Mouse (Mus musculus): ENCODE results near the gene Prrt1. TPM values are rescaled to one million over a fixed set of nuclear protein-coding genes. Genes with fewer than 3 reads are reported as not detected.

The Prrt1 gene
- total and polyA plus RNA-seq, 3 experiments = 1.0 TPM; not detected in 2

- Histone ChIP-seq H3K79me2 (ENCODE audit: control insufficient read depth, insufficient read depth, low read length, poor library complexity) (peaks cover 11% of the 10 kb centered on the region; the same call in 1 of the 2 replicates), H3K4me3 (ENCODE audit: control insufficient read depth in 1 of 2, insufficient read depth in 1 of 2, low read depth in 2 of 2, low read length in 2 of 2) (no peak overlapping the region), H3K4me1 (ENCODE audit: control insufficient read depth in 1 of 2, insufficient read depth in 2 of 2, low read length in 2 of 2) (peaks cover 7 to 27% of the 10 kb centered on the region in 2 experiments; a peak in 3 of 4 replicates), H3K9ac (ENCODE audit: control insufficient read depth, low read depth, low read length, poor library complexity, severe bottlenecking) (peak overlapping the region; percentile 48), H3K9me3 (replicated peaks; ENCODE audit: insufficient read depth, low read length) (no peaks in the 10 kb centered on the region), H3K27ac (ENCODE audit: control insufficient read depth, low read depth, low read length) (peak overlapping the region; percentile 91), H3K27me3 (ENCODE audit: control insufficient read depth in 1 of 2, insufficient read depth in 2 of 2, low read length in 2 of 2) (no peaks in the 10 kb centered on the region), H3K36me3 (ENCODE audit: control insufficient read depth in 1 of 2, insufficient read depth in 2 of 2, low read length in 2 of 2) (peaks cover 0 to 16% of the 10 kb centered on the region in 2 experiments; a peak in 2 of 4 replicates)
- DNase-seq (ENCODE audit: low read depth, low spot score) = peak; percentile 87
- TF ChIP-seq GABPA (IDR thresholded peaks at IDR 0.05; ENCODE audit: low read depth, low read length) (no peak), HCFC1 (IDR thresholded peaks at IDR 0.05; ENCODE audit: low read depth, low read length) (0 out of 2 replicates have a peak, but pooled peaks have one; percentile 39), TBP (IDR thresholded peaks at IDR 0.05; ENCODE audit: low read depth, low read length) (no peak), ZMIZ1 (IDR thresholded peaks at IDR 0.05; ENCODE audit: low read depth, low read length) (no peak; the same call in 1 of the 2 replicates), GATA1 (IDR thresholded peaks at IDR 0.05; ENCODE audit: low read depth, low read length) (peak; percentile 83), MAX (IDR thresholded peaks at IDR 0.05; ENCODE audit: low read length) (no peak), MYB (IDR thresholded peaks at IDR 0.05; ENCODE audit: low read depth, low read length) (peak; percentile 92), ELF1 (IDR thresholded peaks at IDR 0.05; ENCODE audit: low read depth, low read length) (no peak), SMC3 (IDR thresholded peaks at IDR 0.05; ENCODE audit: low read depth, low read length) (peak; percentile 2; the same call in 1 of the 2 replicates), MXI1 (IDR thresholded peaks at IDR 0.05; ENCODE audit: low read depth, low read length) (peak; percentile 61), POLR2AphosphoS2 (IDR thresholded peaks at IDR 0.05; ENCODE audit: low read length) (no peak), JUND (IDR thresholded peaks at IDR 0.05; ENCODE audit: low read depth, low read length) (no peak), MAZ (IDR thresholded peaks at IDR 0.05; ENCODE audit: low read depth, low read length) (peak; percentile 86), MEF2A (IDR thresholded peaks at IDR 0.05; ENCODE audit: extremely low read depth, insufficient replicate concordance, low read depth, low read length, poor library complexity, severe bottlenecking) (no peak), E2F4 (IDR thresholded peaks at IDR 0.05; ENCODE audit: borderline replicate concordance, low read depth, low read length) (no peak), EP300 (IDR thresholded peaks at IDR 0.05; ENCODE audit: low read depth in 1 of 2, low read length in 2 of 2) (peak; percentile 90 to 96), USF1 (IDR thresholded peaks at IDR 0.05; ENCODE audit: low read depth, low read length) (no peak), MYC (IDR thresholded peaks at IDR 0.05; ENCODE audit: low read depth, low read length) (0 out of 2 replicates have a peak, but pooled peaks have one; percentile 15), ZNF384 (IDR thresholded peaks at IDR 0.05; ENCODE audit: low read depth, low read length) (peak; percentile 94), NELFE (IDR thresholded peaks at IDR 0.05; ENCODE audit: low read depth, low read length) (no peak), MAFK (IDR thresholded peaks at IDR 0.05; ENCODE audit: borderline replicate concordance, low read depth, low read length) (peak; percentile 20; the same call in 1 of the 2 replicates), CHD2 (IDR thresholded peaks at IDR 0.05; ENCODE audit: low read length) (no peak), ZKSCAN1 (IDR thresholded peaks at IDR 0.05; ENCODE audit: low read depth, low read length) (no peak; the same call in 1 of the 2 replicates), NRF1 (IDR thresholded peaks at IDR 0.05; ENCODE audit: insufficient read depth, low read depth, low read length, poor library complexity, severe bottlenecking) (no peak), SIN3A (IDR thresholded peaks at IDR 0.05; ENCODE audit: low read length) (peak; percentile 80), TAL1 (IDR thresholded peaks at IDR 0.05; ENCODE audit: low read length) (peak; percentile 94), RAD21 (IDR thresholded peaks at IDR 0.05; ENCODE audit: low read depth, low read length) (no peak), ZC3H11A (IDR thresholded peaks at IDR 0.05; ENCODE audit: low read depth, low read length) (no peak), CHD1 (IDR thresholded peaks at IDR 0.05; ENCODE audit: low read depth, low read length) (no peak), RCOR1 (IDR thresholded peaks at IDR 0.05; ENCODE audit: low read depth, low read length) (peak; percentile 69), USF2 (IDR thresholded peaks at IDR 0.05; ENCODE audit: borderline replicate concordance in 1 of 2, insufficient read depth in 1 of 2, low read depth in 1 of 2, low read length in 2 of 2) (no peak), UBTF (IDR thresholded peaks at IDR 0.05; ENCODE audit: borderline replicate concordance, insufficient read depth, low read depth, low read length) (no peak), KAT2A (conservative IDR thresholded peaks at IDR 0.05; ENCODE audit: low read depth, low read length) (0 out of 2 replicates have a peak, but pooled peaks have one; percentile 19), POLR2A (IDR thresholded peaks at IDR 0.05; ENCODE audit: control insufficient read depth in 1 of 2, insufficient read depth in 1 of 2, low read depth in 1 of 2, low read length in 2 of 2, poor library complexity in 1 of 2) (no peak), BHLHE40 (IDR thresholded peaks at IDR 0.05; ENCODE audit: borderline replicate concordance, low read depth, low read length) (no peak), CTCF (IDR thresholded peaks at IDR 0.05 in 2 of 3, conservative IDR thresholded peaks at IDR 0.05 in 1 of 3; ENCODE audit: control insufficient read depth in 1 of 3, insufficient read depth in 1 of 3, low read depth in 2 of 3, low read length in 3 of 3, poor library complexity in 1 of 3, severe bottlenecking in 1 of 3) (no peak), ETS1 (IDR thresholded peaks at IDR 0.05; ENCODE audit: low read depth, low read length) (peak; percentile 91)
These were observed 16.2 kb upstream of the Prrt1 start for GRCm38 (mm10) chr17:34613054-34613645.

All from MEL (cell line).